Mouse (Mus musculus) kidney, embryonic 14.5 days (tissue): ENCODE results near the gene Baz2b. TPM values are rescaled to one million over a fixed set of nuclear protein-coding genes. Genes with fewer than 3 reads are reported as not detected.

ENCODE experiments used
- ATAC-seq: fragments of 200-750 bp; cut with Nextera tagmentation; 2 replicates; pipeline ENCODE4 v1.8.0; 2017; ENCODE audit warnings: moderate number of reproducible peaks, mild to moderate bottlenecking, moderate TSS enrichment, moderate library complexity; ENCODE audit not compliant: low FRiP score, low TSS enrichment
- H3K27ac ChIP-seq: fragments of 300-500 bp; sonication (generic); 2 replicates; pipeline ENCODE4 v1.5.1; 2014; ENCODE audit warnings: low read depth, mild to moderate bottlenecking, low read length, moderate library complexity, mixed read lengths
- H3K27me3 ChIP-seq: fragments of 300-500 bp; sonication (generic); 2 replicates; pipeline ENCODE4 v1.6.1; 2014; ENCODE audit warnings: mild to moderate bottlenecking, low read length; ENCODE audit not compliant: control insufficient read depth, insufficient read depth
- H3K36me3 ChIP-seq: fragments of 300-500 bp; sonication (generic); 2 replicates; pipeline ENCODE4 v1.6.1; 2014; ENCODE audit warnings: low read length, mixed read lengths; ENCODE audit not compliant: control insufficient read depth, insufficient read depth
- H3K4me1 ChIP-seq: fragments of 300-500 bp; sonication (generic); 2 replicates; pipeline ENCODE4 v1.6.1; 2014; ENCODE audit warnings: low read length, mixed read lengths; ENCODE audit not compliant: control insufficient read depth, insufficient read depth
- H3K4me2 ChIP-seq: fragments of 300-500 bp; sonication (generic); replicated peaks from 2 replicates; pipeline ENCODE4 v1.6.1; 2014; ENCODE audit warnings: low read depth, mild to moderate bottlenecking, low read length
- H3K4me3 ChIP-seq: fragments of 300-500 bp; sonication (generic); 2 replicates; pipeline ENCODE4 v1.5.1; 2014; ENCODE audit warnings: mild to moderate bottlenecking, low read length
- H3K9ac ChIP-seq: fragments of 300-500 bp; sonication (generic); 2 replicates; pipeline ENCODE4 v1.6.1; 2014; ENCODE audit warnings: low read depth, mild to moderate bottlenecking, low read length, moderate library complexity
- H3K9me3 ChIP-seq: fragments of 300-500 bp; sonication (generic); 2 replicates; pipeline ENCODE4 v1.6.1; 2016; ENCODE audit warnings: low read length; ENCODE audit not compliant: control insufficient read depth
- WGBS: fragments of 180-500 bp; shearing (Covaris S2); extraction: QIAGEN DNeasy Blood & Tissue Kit; methylation state at CpG from one replicate; pipeline ENCODE4 v1.1.7; 2014; 5-methylcytosine and 5-hydroxymethylcytosine counted together
- polyA plus RNA-seq: library from polyadenylated mRNA; unstranded; fragments of >200 nt; fragmentation: Nextera tagmentation; extraction: Ambion mirVana; gene quantifications from 2 replicates; pipeline ENCODE4 v1.2.1, GENCODE M21; 2014

The Baz2b gene
- polyA plus RNA-seq, 1 experiment from 2014 or later = 70.4 TPM

DNA sequence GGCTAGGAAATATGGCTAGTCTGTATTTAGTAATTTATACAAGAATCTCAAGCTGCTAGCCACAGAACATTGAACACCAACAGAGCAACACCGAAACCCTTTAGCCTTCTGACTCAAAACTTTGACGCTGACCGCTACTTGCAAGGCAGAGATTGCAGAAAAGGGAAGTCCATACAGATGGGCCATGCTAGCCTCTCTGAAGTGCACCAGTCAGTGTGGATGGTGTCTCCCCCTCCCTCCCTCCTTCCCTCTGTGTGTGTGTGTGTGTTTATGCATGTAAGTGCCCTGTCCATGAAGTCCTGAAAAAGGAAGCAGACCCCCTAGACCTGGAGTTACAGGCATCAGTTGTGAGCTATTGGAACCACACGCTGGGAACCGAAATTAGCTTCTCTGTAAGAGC is 33.6 kb downstream of the Baz2b start:
- no peak for ATAC-seq
- no peaks in the 10 kb centered on the region for H3K36me3 ChIP-seq
- no peaks in the 10 kb centered on the region for H3K27me3 ChIP-seq
- H3K9me3 ChIP-seq = peaks cover 3% of the 10 kb centered on the region; the same call in 1 of the 2 replicates
- H3K27ac ChIP-seq = no peak overlapping the region
- no peak overlapping the region for H3K4me2 ChIP-seq
- no peak overlapping the region for H3K4me3 ChIP-seq
- 91% methylated on average over 5 of the region's 5 CpGs for WGBS
- H3K4me1 ChIP-seq = no peaks in the 10 kb centered on the region
- no peak overlapping the region for H3K9ac ChIP-seq

DNA sequence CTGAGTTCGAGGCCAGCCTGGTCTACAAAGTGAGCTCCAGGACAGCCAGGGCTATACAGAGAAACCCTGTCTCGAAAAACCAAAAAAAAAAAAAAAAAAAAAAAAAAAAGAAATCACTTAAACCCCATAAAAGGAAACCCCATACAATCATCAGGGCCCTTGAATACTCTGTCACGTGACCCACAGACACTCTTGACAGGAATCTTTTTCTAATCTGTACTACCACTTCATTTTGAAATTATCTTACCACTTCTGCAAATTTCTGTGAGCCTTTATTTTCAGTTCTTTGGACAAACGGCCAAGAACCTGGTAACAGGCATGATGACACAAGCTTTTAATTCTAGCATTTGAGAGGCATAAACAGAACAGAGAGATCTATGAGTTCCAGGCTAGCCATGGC is 34.6 kb downstream of the Baz2b start:
- ATAC-seq = no peak
- 81% methylated on average over 3 of the region's 4 CpGs for WGBS
- H3K9ac ChIP-seq = no peak overlapping the region

DNA sequence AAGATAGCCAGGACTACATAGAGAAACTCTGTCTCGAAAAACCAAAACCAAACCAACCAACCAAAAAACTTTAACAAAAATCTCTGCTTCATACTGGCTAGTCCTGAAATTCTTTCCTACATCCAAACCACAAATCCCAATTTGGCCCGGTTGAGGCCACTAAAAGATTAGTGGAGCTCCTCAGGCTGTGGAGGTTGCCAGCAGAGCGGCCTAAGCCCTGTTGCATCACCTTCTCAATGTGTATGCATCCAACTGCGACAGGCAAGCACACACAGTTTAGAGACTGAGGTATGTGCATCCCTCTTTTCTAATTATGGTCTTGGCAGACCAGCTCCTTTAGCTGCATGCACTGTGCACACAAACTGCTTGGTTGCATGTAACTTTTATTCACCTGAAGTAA is 36.0 kb downstream of the Baz2b start:
- Histone ChIP-seq H3K9me3 (peaks cover 3% of the 10 kb centered on the region; the same call in 1 of the 2 replicates), H3K36me3 (no peaks in the 10 kb centered on the region), H3K9ac (no peak overlapping the region), H3K4me2 (no peak overlapping the region), H3K27me3 (no peaks in the 10 kb centered on the region), H3K27ac (no peak overlapping the region), H3K4me1 (no peaks in the 10 kb centered on the region), H3K4me3 (no peak overlapping the region)
- ATAC-seq = no peak
- 95% methylated on average over 4 of the region's 4 CpGs for WGBS

More for the DNA sequence above, 34.6 kb downstream of the Baz2b start:
- Histone ChIP-seq H3K9me3 (peaks cover 3% of the 10 kb centered on the region; the same call in 1 of the 2 replicates), H3K27me3 (no peaks in the 10 kb centered on the region), H3K4me1 (no peaks in the 10 kb centered on the region), H3K36me3 (no peaks in the 10 kb centered on the region), H3K27ac (no peak overlapping the region), H3K4me3 (no peak overlapping the region), H3K4me2 (no peak overlapping the region)

DNA sequence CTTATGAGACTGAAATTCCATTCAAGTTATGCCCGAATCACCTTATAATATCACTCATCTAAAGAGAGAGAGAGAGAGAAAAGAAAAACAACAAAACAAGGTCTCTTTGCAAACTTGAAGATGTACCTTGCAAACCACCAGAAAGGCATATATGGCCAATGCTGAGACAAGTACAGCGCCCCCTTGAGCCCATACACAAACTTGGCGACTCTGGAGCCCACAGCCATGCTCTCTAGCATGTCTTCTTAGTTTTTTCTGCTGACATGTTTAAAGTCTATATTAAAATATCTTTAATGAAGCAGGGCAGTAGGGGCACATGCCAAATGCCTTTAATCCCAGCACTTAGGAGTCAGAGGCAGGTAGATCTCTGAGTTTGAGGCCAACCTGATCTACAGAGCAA is 36.4 kb downstream of the Baz2b start:
- no peaks in the 10 kb centered on the region for H3K27me3 ChIP-seq
- ATAC-seq = no peak
- H3K4me3 ChIP-seq = no peak overlapping the region
- no peak overlapping the region for H3K9ac ChIP-seq
- peaks cover 3% of the 10 kb centered on the region; the same call in 1 of the 2 replicates for H3K9me3 ChIP-seq
- no peaks in the 10 kb centered on the region for H3K36me3 ChIP-seq
- no peaks in the 10 kb centered on the region for H3K4me1 ChIP-seq
- no peak overlapping the region for H3K27ac ChIP-seq
- WGBS = 67% methylated on average over 3 of the region's 3 CpGs
- no peak overlapping the region for H3K4me2 ChIP-seq

DNA sequence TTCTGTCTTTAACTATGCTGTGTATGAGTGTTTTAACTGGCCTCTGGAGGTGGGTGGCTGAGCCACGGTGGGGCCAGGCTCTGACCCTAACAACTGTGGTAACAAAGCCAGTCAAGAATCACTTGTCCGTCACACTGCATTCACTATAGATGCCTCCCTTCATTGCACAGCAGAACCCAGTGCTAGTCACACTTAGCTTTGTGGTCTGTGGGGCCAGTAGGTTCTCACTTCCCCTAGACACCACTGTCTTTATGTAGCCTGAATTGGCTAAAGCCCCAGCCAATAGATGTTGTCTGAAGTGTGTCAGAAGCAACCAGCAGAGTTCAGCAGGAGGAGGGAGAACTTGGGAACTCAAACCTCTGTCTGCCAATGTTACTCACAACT is 37.1 kb downstream of the Baz2b start:
- no peak overlapping the region for H3K9ac ChIP-seq
- no peaks in the 10 kb centered on the region for H3K27me3 ChIP-seq
- peaks cover 3% of the 10 kb centered on the region; the same call in 1 of the 2 replicates for H3K9me3 ChIP-seq
- H3K4me3 ChIP-seq = no peak overlapping the region
- ATAC-seq = no peak
- WGBS = 76% methylated on average over 2 of the region's 2 CpGs
- H3K4me1 ChIP-seq = no peaks in the 10 kb centered on the region
- H3K27ac ChIP-seq = no peak overlapping the region
- H3K36me3 ChIP-seq = no peaks in the 10 kb centered on the region
- H3K4me2 ChIP-seq = no peak overlapping the region

DNA sequence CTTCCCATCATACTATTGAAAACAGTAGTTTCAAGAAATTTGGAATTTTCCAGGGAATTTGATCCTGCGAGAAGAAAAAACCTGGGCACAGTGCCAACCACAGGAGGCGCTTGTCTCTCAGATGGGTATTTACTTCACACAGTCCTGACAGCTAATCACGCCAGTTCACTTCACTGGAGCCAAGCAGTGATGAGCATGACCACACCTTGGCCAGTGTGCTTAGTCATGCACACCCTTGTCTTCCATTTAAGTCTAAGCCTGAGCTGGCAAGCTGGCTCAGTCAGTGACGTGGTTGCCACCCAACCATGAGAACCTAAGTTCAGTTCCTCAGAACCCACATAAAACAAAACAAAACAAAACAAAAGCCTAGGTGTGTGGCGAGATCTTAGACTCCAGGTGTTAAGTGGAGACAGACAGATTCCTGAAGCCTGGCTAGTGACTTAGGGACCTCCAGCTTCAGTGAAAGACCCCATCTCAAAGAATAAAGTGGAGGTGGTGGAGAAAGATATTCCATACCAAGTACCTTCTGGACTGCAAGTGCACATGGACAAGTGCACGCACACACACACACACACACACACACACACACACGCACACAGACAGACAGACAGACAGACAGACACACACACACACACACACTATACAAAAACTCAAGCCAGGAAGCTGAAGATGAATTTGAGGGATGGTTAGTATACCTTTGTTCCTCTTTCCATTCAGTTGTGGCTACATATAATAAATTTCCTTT is 37.7 kb downstream of the Baz2b start:
- Histone ChIP-seq H3K36me3 (no peaks in the 10 kb centered on the region), H3K4me1 (no peaks in the 10 kb centered on the region), H3K27me3 (no peaks in the 10 kb centered on the region), H3K4me3 (no peak overlapping the region), H3K4me2 (no peak overlapping the region), H3K9me3 (peaks cover 3% of the 10 kb centered on the region; the same call in 1 of the 2 replicates), H3K9ac (no peak overlapping the region), H3K27ac (no peak overlapping the region)
- no peak for ATAC-seq
- WGBS = 73% methylated on average over 7 of the region's 7 CpGs

DNA sequence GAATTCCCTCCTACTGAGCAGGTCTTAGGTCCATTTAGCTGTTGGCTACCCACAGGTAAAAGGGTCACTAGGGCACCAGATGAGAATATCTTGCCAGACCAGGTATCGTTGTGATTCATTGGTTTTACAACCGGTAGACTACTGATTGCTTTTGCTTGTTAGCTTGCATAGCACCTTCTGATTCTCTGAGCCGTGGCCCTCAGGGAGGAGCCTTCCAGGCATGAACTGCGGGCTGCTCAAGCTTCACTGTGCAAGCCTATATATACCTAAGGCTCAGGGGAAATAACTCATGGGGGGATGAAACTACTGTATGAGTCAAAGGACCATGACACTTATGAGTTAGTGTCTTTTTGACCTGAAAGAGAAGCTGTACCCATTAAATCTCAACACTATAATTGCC is 42.8 kb downstream of the Baz2b start:
- no peak overlapping the region for H3K9ac ChIP-seq
- H3K4me2 ChIP-seq = no peak overlapping the region
- no peak overlapping the region for H3K27ac ChIP-seq
- 62% methylated on average over 4 of the region's 4 CpGs for WGBS
- no peaks in the 10 kb centered on the region for H3K4me1 ChIP-seq
- H3K27me3 ChIP-seq = no peaks in the 10 kb centered on the region
- no peak for ATAC-seq
- H3K36me3 ChIP-seq = no peaks in the 10 kb centered on the region
- H3K4me3 ChIP-seq = no peak overlapping the region
- H3K9me3 ChIP-seq = no peaks in the 10 kb centered on the region; the same call in 1 of the 2 replicates

DNA sequence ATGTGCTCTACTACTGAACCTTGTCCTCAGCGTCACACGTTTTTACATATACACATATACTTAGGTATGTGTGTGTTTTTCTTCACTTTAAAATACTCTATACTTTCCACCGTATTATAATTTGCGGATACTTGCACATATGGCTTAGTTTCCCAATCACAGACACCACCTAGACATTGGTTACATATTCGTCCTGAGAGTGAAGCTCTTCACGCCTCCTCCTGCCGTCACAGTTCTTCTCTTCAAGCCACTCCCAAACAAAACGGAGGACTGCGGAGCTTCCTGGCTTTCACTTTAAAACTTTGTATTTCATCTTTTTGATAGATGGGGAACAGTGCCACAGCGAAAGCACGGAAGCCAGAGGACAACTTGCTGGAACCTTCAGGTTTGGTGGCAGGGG is 44.0 kb downstream of the Baz2b start:
- H3K4me2 ChIP-seq = no peak overlapping the region
- 92% methylated on average over 11 of the region's 11 CpGs for WGBS
- no peak for ATAC-seq
- no peak overlapping the region for H3K4me3 ChIP-seq
- no peaks in the 10 kb centered on the region for H3K27me3 ChIP-seq
- no peak overlapping the region for H3K27ac ChIP-seq
- H3K9ac ChIP-seq = no peak overlapping the region
- no peaks in the 10 kb centered on the region for H3K36me3 ChIP-seq
- H3K9me3 ChIP-seq = no peaks in the 10 kb centered on the region; the same call in 1 of the 2 replicates
- no peaks in the 10 kb centered on the region for H3K4me1 ChIP-seq

DNA sequence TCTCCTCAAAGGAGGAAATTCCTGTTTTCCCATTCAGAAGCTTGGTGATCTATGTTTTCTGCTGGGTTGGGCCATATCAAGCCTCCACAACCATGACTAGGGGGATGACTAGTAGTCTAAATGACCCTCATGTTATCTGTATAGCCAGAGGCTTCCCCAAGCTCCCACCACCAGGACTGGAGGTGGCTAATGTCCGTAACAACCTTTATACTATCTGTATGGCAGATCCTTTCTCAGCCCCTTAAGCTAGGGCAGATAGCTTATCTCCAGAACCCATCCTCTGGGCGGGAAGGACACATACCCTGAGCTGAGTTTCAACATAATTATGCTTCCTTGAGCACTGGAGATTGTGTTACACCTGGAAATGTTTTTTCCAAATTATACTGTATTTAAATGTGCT is 45.9 kb downstream of the Baz2b start:
- no peaks in the 10 kb centered on the region for H3K36me3 ChIP-seq
- H3K4me1 ChIP-seq = no peaks in the 10 kb centered on the region
- no peak overlapping the region for H3K4me2 ChIP-seq
- H3K27ac ChIP-seq = no peak overlapping the region
- H3K4me3 ChIP-seq = no peak overlapping the region
- no peak for ATAC-seq
- no peaks in the 10 kb centered on the region for H3K27me3 ChIP-seq
- WGBS = 82% methylated on average over 2 of the region's 2 CpGs
- no peaks in the 10 kb centered on the region for H3K9me3 ChIP-seq
- H3K9ac ChIP-seq = no peak overlapping the region
